Mouse (Mus musculus) limb, embryonic 11.5 days (tissue): Measurements from ENCODE around the gene 9230104L09Rik. TPM values are rescaled to one million over a fixed set of nuclear protein-coding genes. Genes with fewer than 3 reads are reported as not detected.

ENCODE experiments used
- ATAC-seq: fragments of 200-750 bp; cut with Nextera tagmentation; 2 replicates; pipeline ENCODE4 v1.8.0; 2017; ENCODE audit warnings: low read depth; ENCODE audit not compliant: insufficient number of reproducible peaks, low FRiP score, low TSS enrichment
- DNase-seq: peaks from one replicate; pipeline ENCODE4 v3.0.0-alpha.2; 2015; ENCODE audit warnings: low spot score
- H3K27ac ChIP-seq: fragments of 300-500 bp; sonication (generic); replicated peaks from 2 replicates; pipeline ENCODE4 v1.5.1; 2014; ENCODE audit warnings: low read depth, mild to moderate bottlenecking, low read length
- H3K27me3 ChIP-seq: fragments of 300-500 bp; sonication (generic); 2 replicates; pipeline ENCODE4 v1.6.1; 2014; ENCODE audit warnings: mild to moderate bottlenecking, low read length, mixed read lengths; ENCODE audit not compliant: control insufficient read depth, insufficient read depth
- H3K36me3 ChIP-seq: fragments of 300-500 bp; sonication (generic); 2 replicates; pipeline ENCODE4 v1.6.1; 2014; ENCODE audit warnings: mild to moderate bottlenecking, low read length, moderate library complexity, mixed read lengths; ENCODE audit not compliant: control insufficient read depth, insufficient read depth
- H3K4me1 ChIP-seq: fragments of 300-500 bp; sonication (generic); 2 replicates; pipeline ENCODE4 v1.6.1; 2014; ENCODE audit warnings: low read length, mixed read lengths; ENCODE audit not compliant: control insufficient read depth, insufficient read depth
- H3K4me2 ChIP-seq: fragments of 300-500 bp; sonication (generic); 2 replicates; pipeline ENCODE4 v1.6.1; 2014; ENCODE audit warnings: low read depth, mild to moderate bottlenecking, moderate library complexity; ENCODE audit not compliant: severe bottlenecking
- H3K4me3 ChIP-seq: fragments of 300-500 bp; sonication (generic); 2 replicates; pipeline ENCODE4 v1.5.1; 2014; ENCODE audit warnings: low read depth, low read length
- H3K9ac ChIP-seq: fragments of 300-500 bp; sonication (generic); 2 replicates; pipeline ENCODE4 v1.6.1; 2014; ENCODE audit warnings: mild to moderate bottlenecking, low read length
- H3K9me3 ChIP-seq: fragments of 300-500 bp; sonication (generic); 2 replicates; pipeline ENCODE4 v1.6.1; 2016; ENCODE audit warnings: low read length; ENCODE audit not compliant: control insufficient read depth
- WGBS: fragments of 180-500 bp; shearing (Covaris S2); extraction: QIAGEN DNeasy Blood & Tissue Kit; methylation state at CpG from one replicate; pipeline ENCODE4 v1.1.7; 2014; 5-methylcytosine and 5-hydroxymethylcytosine counted together
- polyA plus RNA-seq: library from polyadenylated mRNA; unstranded; fragments of >200 nt; fragmentation: Nextera tagmentation; extraction: Ambion mirVana; gene quantifications from 2 replicates; pipeline ENCODE4 v1.2.1, GENCODE M21; 2014

9230104L09Rik gene
- polyA plus RNA-seq, 1 experiment from 2014 or later = not detected

GRCm38 (mm10) chr2:148884738-148885137 lies 19.9 kb upstream of the 9230104L09Rik start:
- H3K4me1 ChIP-seq = no peaks in the 10 kb centered on the region
- no peak for DNase-seq
- H3K36me3 ChIP-seq = no peaks in the 10 kb centered on the region
- no peak overlapping the region for H3K27ac ChIP-seq
- no peak for ATAC-seq
- no peak overlapping the region for H3K9ac ChIP-seq
- no peak overlapping the region for H3K4me3 ChIP-seq
- H3K27me3 ChIP-seq = no peaks in the 10 kb centered on the region
- H3K4me2 ChIP-seq = no peak overlapping the region
- H3K9me3 ChIP-seq = no peaks in the 10 kb centered on the region

GRCm38 (mm10) chr2:148879199-148879598 lies 14.4 kb upstream of the 9230104L09Rik start:
- Histone ChIP-seq H3K4me1 (peaks cover 1% of the 10 kb centered on the region), H3K9ac (no peak overlapping the region), H3K36me3 (no peaks in the 10 kb centered on the region), H3K4me3 (no peak overlapping the region), H3K4me2 (no peak overlapping the region), H3K27ac (no peak overlapping the region), H3K9me3 (no peaks in the 10 kb centered on the region), H3K27me3 (no peaks in the 10 kb centered on the region)
- DNase-seq = no peak
- 33% methylated on average over 1 of the region's 1 CpGs for WGBS
- ATAC-seq = no peak

- no peak overlapping the region for H3K9ac ChIP-seq
- 10% methylated on average over 2 of the region's 2 CpGs for WGBS
- H3K4me1 ChIP-seq = peaks cover 6% of the 10 kb centered on the region
- H3K9me3 ChIP-seq = no peaks in the 10 kb centered on the region
- H3K36me3 ChIP-seq = no peaks in the 10 kb centered on the region
- ATAC-seq = no peak
- no peak for DNase-seq
- no peak overlapping the region for H3K27ac ChIP-seq
- no peak overlapping the region for H3K4me3 ChIP-seq
- H3K27me3 ChIP-seq = no peaks in the 10 kb centered on the region
- no peak overlapping the region for H3K4me2 ChIP-seq
Observed at GRCm38 (mm10) chr2:148878641-148879130, 13.8 kb upstream of the 9230104L09Rik start.

GRCm38 (mm10) chr2:148877016-148877770 lies 12.4 kb upstream of the 9230104L09Rik start:
- Histone ChIP-seq H3K4me3 (no peak overlapping the region), H3K4me1 (peaks cover 10% of the 10 kb centered on the region), H3K9me3 (no peaks in the 10 kb centered on the region), H3K36me3 (no peaks in the 10 kb centered on the region), H3K27ac (no peak overlapping the region), H3K4me2 (no peak overlapping the region), H3K9ac (no peak overlapping the region), H3K27me3 (no peaks in the 10 kb centered on the region)
- ATAC-seq (no peak), DNase-seq (no peak)
- 48% methylated on average over 3 of the region's 3 CpGs for WGBS

- peaks cover 10% of the 10 kb centered on the region for H3K4me1 ChIP-seq
- under 1% methylated on average over 19 of the region's 19 CpGs for whole genome bisulfite sequencing
- no peaks in the 10 kb centered on the region; the same call in 1 of the 2 replicates for H3K36me3 ChIP-seq
- no peaks in the 10 kb centered on the region for H3K27me3 ChIP-seq
- H3K9ac ChIP-seq = peak within 1 kb of the TSS; percentile 85
- ATAC-seq = peak; percentile 97
- H3K4me2 ChIP-seq = peak within 1 kb of the TSS; percentile 78
- H3K27ac ChIP-seq = peak within 1 kb of the TSS; percentile 85
- peak; percentile 95 for DNase-seq
- H3K4me3 ChIP-seq = peak within 1 kb of the TSS; percentile 91
- H3K9me3 ChIP-seq = no peaks in the 10 kb centered on the region
Observed at GRCm38 (mm10) chr2:148875335-148875811, 10.5 kb upstream of the 9230104L09Rik start, which contains the start of gene Cst3. TSS of gene Cst3 (minus strand) at chr2:148875692.

- WGBS = under 1% methylated on average over 34 of the region's 34 CpGs
- peak; percentile 40 for DNase-seq
- Histone ChIP-seq H3K4me2 (peak overlapping the region; percentile 78), H3K36me3 (no peaks in the 10 kb centered on the region; the same call in 1 of the 2 replicates), H3K4me1 (peaks cover 10% of the 10 kb centered on the region), H3K9me3 (no peaks in the 10 kb centered on the region), H3K9ac (peak overlapping the region; percentile 85), H3K27ac (peak overlapping the region; percentile 85), H3K27me3 (no peaks in the 10 kb centered on the region), H3K4me3 (peak overlapping the region; percentile 91)
- ATAC-seq = peak; percentile 42; the same call in 1 of the 2 replicates
Observed at GRCm38 (mm10) chr2:148874617-148875334, 9.9 kb upstream of the 9230104L09Rik start.

- no peak for ATAC-seq
- WGBS = 61% methylated on average over 3 of the region's 3 CpGs
- H3K4me2 ChIP-seq = peak overlapping the region; percentile 78
- no peak overlapping the region for H3K27ac ChIP-seq
- H3K9ac ChIP-seq = peak overlapping the region; percentile 22; the same call in 1 of the 2 replicates
- H3K9me3 ChIP-seq = no peaks in the 10 kb centered on the region
- peak overlapping the region; percentile 91 for H3K4me3 ChIP-seq
- H3K36me3 ChIP-seq = no peaks in the 10 kb centered on the region; the same call in 1 of the 2 replicates
- DNase-seq = no peak
- H3K27me3 ChIP-seq = no peaks in the 10 kb centered on the region
- peaks cover 10% of the 10 kb centered on the region for H3K4me1 ChIP-seq
Observed at GRCm38 (mm10) chr2:148874224-148874616, 9.4 kb upstream of the 9230104L09Rik start.

GRCm38 (mm10) chr2:148872860-148873259 lies 8.0 kb upstream of the 9230104L09Rik start:
- Histone ChIP-seq H3K27ac (no peak overlapping the region), H3K27me3 (no peaks in the 10 kb centered on the region), H3K4me1 (peaks cover 10% of the 10 kb centered on the region), H3K4me3 (no peak overlapping the region), H3K4me2 (no peak overlapping the region; the same call in 1 of the 2 replicates), H3K9ac (no peak overlapping the region; the same call in 1 of the 2 replicates), H3K36me3 (no peaks in the 10 kb centered on the region; the same call in 1 of the 2 replicates), H3K9me3 (no peaks in the 10 kb centered on the region)
- WGBS = 86% methylated on average over 4 of the region's 4 CpGs
- ATAC-seq (no peak), DNase-seq (no peak)
